Comparison of ENCODE assay signal across 10 mouse cellular contexts in the genomic region with DNA sequence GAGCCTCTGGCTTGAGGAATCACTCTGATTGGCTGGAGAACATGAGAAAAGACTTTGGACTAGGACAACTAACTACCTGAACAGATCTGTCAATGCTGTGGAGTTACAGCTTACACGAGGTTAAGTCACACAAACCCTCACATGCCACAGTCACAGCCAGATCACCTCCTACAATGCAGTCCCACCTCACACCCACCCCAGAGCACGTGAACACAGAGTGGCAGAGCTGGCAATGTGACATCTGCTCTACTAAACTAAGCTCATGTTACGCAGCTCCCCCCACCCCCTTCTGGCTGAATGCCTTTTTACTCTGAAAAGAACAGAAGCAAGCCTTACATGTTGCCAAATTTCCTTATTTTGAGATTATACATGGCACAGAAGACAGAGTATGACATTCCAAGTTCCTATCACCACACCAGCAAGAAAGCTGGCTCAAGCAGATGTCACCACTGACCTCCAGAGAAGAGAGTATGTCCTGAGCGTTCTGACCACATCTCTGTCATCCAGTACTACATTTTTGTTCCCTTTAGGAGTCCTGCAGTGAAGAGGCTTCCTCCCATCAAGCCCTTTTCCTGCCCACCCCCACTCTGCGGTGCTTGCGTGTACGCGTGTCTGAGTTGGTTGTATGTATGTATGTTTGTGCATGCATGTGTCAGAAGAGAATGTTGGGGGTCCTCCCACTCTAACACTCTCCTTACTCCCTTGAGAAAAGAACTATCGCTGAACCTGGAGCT. TPM values are rescaled to one million over a fixed set of nuclear protein-coding genes. Genes with fewer than 3 reads are reported as not detected.
DNase-seq lines count a peak whose midpoint lies in the region; ATAC-seq lines count a peak whose summit lies in the region.
"Had no signal": no experiment of that assay in that cellular context is flagged by ENCODE, and none has a peak within 500 bp of the region (broad histone marks: within the 10 kb centered on the region; RNA-seq: fewer than 3 reads in every experiment).

No protein-coding gene starts in this region.

- ATAC-seq in forebrain, embryonic 11.5 days (replicated peaks; ENCODE audit: low FRiP score) = no peak
- peak; percentile 67; the same call in 1 of the 2 replicates for ATAC-seq in heart, embryonic 12.5 days (ENCODE audit: insufficient number of reproducible peaks, low FRiP score)
- ATAC-seq in liver, embryonic 12.5 days = 0 out of 2 replicates have a peak, but pooled peaks have one; percentile 6
- ATAC-seq in monocyte, adult 5-6 weeks (replicated peaks; ENCODE audit: insufficient number of reproducible peaks, low FRiP score, low TSS enrichment, poor library complexity, severe bottlenecking) = no peak

- H3K27ac ChIP-seq in forebrain, embryonic 10.5 days = 0 out of 2 replicates have a peak overlapping the region, but pooled peaks have one; percentile 58
- H3K27ac ChIP-seq in forebrain, embryonic 11.5 days (ENCODE audit: low read depth, low read length) = no peak overlapping the region
- no peak overlapping the region; the same call in 1 of the 2 replicates for H3K27ac ChIP-seq in embryonic facial prominence, embryonic 10.5 days (replicated peaks)
- peak overlapping the region; percentile 57 for H3K27ac ChIP-seq in heart, embryonic 12.5 days (ENCODE audit: poor library complexity, severe bottlenecking)
- peak overlapping the region; percentile 45; the same call in 1 of the 2 replicates for H3K27ac ChIP-seq in liver, embryonic 12.5 days
- H3K27ac ChIP-seq: embryonic facial prominence, embryonic 15.5 days had no signal

- H3K4me1 ChIP-seq in forebrain, embryonic 10.5 days = peaks cover 28% of the 10 kb centered on the region
- H3K4me1 ChIP-seq in forebrain, embryonic 11.5 days (replicated peaks; ENCODE audit: control insufficient read depth, insufficient read depth, low read length) = peaks cover 1% of the 10 kb centered on the region; the same call in 1 of the 2 replicates
- peaks cover 13% of the 10 kb centered on the region for H3K4me1 ChIP-seq in embryonic facial prominence, embryonic 10.5 days
- H3K4me1 ChIP-seq in heart, embryonic 12.5 days (replicated peaks) = peaks cover 41% of the 10 kb centered on the region
- H3K4me1 ChIP-seq in liver, embryonic 12.5 days = peaks cover 63% of the 10 kb centered on the region

- H3K9ac ChIP-seq in forebrain, embryonic 11.5 days (ENCODE audit: low read length) = no peak overlapping the region
- no peak overlapping the region for H3K9ac ChIP-seq in heart, embryonic 12.5 days
- no peak overlapping the region for H3K9ac ChIP-seq in liver, embryonic 12.5 days
- H3K9ac ChIP-seq: embryonic facial prominence, embryonic 15.5 days had no signal

- H3K9me3 ChIP-seq in forebrain, embryonic 10.5 days = no peaks in the 10 kb centered on the region
- no peaks in the 10 kb centered on the region for H3K9me3 ChIP-seq in forebrain, embryonic 11.5 days (ENCODE audit: control insufficient read depth, low read length)
- H3K9me3 ChIP-seq in embryonic facial prominence, embryonic 10.5 days = no peaks in the 10 kb centered on the region
- no peaks in the 10 kb centered on the region for H3K9me3 ChIP-seq in heart, embryonic 12.5 days (replicated peaks)
- no peaks in the 10 kb centered on the region for H3K9me3 ChIP-seq in liver, embryonic 12.5 days (replicated peaks)
- H3K9me3 ChIP-seq: embryonic facial prominence, embryonic 15.5 days had no signal

- H3K36me3 ChIP-seq in forebrain, embryonic 10.5 days (replicated peaks) = peaks cover 7% of the 10 kb centered on the region
- H3K36me3 ChIP-seq in forebrain, embryonic 11.5 days (ENCODE audit: control insufficient read depth, insufficient read depth, low read length) = no peaks in the 10 kb centered on the region
- H3K36me3 ChIP-seq in embryonic facial prominence, embryonic 10.5 days (replicated peaks) = no peaks in the 10 kb centered on the region
- H3K36me3 ChIP-seq in heart, embryonic 12.5 days = no peaks in the 10 kb centered on the region
- H3K36me3 ChIP-seq in liver, embryonic 12.5 days = no peaks in the 10 kb centered on the region
- H3K36me3 ChIP-seq: embryonic facial prominence, embryonic 15.5 days had no signal

- WGBS in forebrain, embryonic 10.5 days = 82% methylated on average over 9 of the region's 9 CpGs
- 79% methylated on average over 9 of the region's 9 CpGs for WGBS in forebrain, embryonic 11.5 days
- WGBS in embryonic facial prominence, embryonic 10.5 days = 76% methylated on average over 9 of the region's 9 CpGs
- 58% methylated on average over 9 of the region's 9 CpGs for WGBS in heart, embryonic 12.5 days
- 44% methylated on average over 9 of the region's 9 CpGs for WGBS in liver, embryonic 12.5 days (ENCODE audit: insufficient replicate concordance)

- DNase-seq in forebrain, embryonic 10.5 days (ENCODE audit: extremely low spot score, low spot score) = no peak
- no peak for DNase-seq in forebrain, embryonic 11.5 days (ENCODE audit: low spot score)
- DNase-seq in embryonic facial prominence, embryonic 10.5 days (ENCODE audit: low spot score) = peak; percentile 15
- DNase-seq in kidney, postnatal 36 days = peak; percentile 60 to 74
- DNase-seq in skeletal muscle tissue, adult 2 months (ENCODE audit: low read depth, low spot score) = peak; percentile 19

- H3K4me2 ChIP-seq in forebrain, embryonic 11.5 days (ENCODE audit: low read depth, low read length, severe bottlenecking) = no peak overlapping the region
- H3K4me2 ChIP-seq in heart, embryonic 12.5 days = peak overlapping the region; percentile 4; the same call in 1 of the 2 replicates
- peak overlapping the region; percentile 21; the same call in 1 of the 2 replicates for H3K4me2 ChIP-seq in liver, embryonic 12.5 days
- H3K4me2 ChIP-seq: embryonic facial prominence, embryonic 15.5 days had no signal

- H3K4me3 ChIP-seq in forebrain, embryonic 10.5 days = no peak overlapping the region
- H3K4me3 ChIP-seq in forebrain, embryonic 11.5 days (ENCODE audit: low read depth, low read length) = no peak overlapping the region
- no peak overlapping the region for H3K4me3 ChIP-seq in embryonic facial prominence, embryonic 10.5 days
- no peak overlapping the region for H3K4me3 ChIP-seq in heart, embryonic 12.5 days
- H3K4me3 ChIP-seq in liver, embryonic 12.5 days = no peak overlapping the region
- H3K4me3 ChIP-seq: embryonic facial prominence, embryonic 15.5 days had no signal

- no peaks in the 10 kb centered on the region for H3K27me3 ChIP-seq in forebrain, embryonic 10.5 days (ENCODE audit: poor library complexity, severe bottlenecking)
- H3K27me3 ChIP-seq in forebrain, embryonic 11.5 days (ENCODE audit: control insufficient read depth, insufficient read depth, low read length) = no peaks in the 10 kb centered on the region
- H3K27me3 ChIP-seq in embryonic facial prominence, embryonic 10.5 days (replicated peaks; ENCODE audit: low read depth, poor library complexity, severe bottlenecking) = no peaks in the 10 kb centered on the region
- H3K27me3 ChIP-seq in heart, embryonic 12.5 days (replicated peaks) = no peaks in the 10 kb centered on the region
- H3K27me3 ChIP-seq in liver, embryonic 12.5 days (replicated peaks) = no peaks in the 10 kb centered on the region
- H3K27me3 ChIP-seq: CH12.LX; embryonic facial prominence, embryonic 15.5 days had no signal

RNA-seq across cellular contexts. Expression of a gene that starts 9.4 kb away (rescaled TPM):
- polyA plus RNA-seq in forebrain, embryonic 10.5 days (2016; fragmentation: Nextera tagmentation; extraction: Ambion mirVana) = 9.9 and 12.3 TPM in 2 replicates
- polyA plus RNA-seq in forebrain, embryonic 11.5 days (2014; fragmentation: Nextera tagmentation; extraction: Ambion mirVana) = 11.8 and 12.3 TPM in 2 replicates
- 8.9 and 11.3 TPM in 2 replicates for polyA plus RNA-seq in embryonic facial prominence, embryonic 10.5 days (2016; fragmentation: Nextera tagmentation; extraction: Ambion mirVana)
- polyA plus RNA-seq in heart, embryonic 12.5 days (2016; fragmentation: Nextera tagmentation; extraction: Ambion mirVana) = 11.3 and 13.2 TPM in 2 replicates
- polyA plus RNA-seq in liver, embryonic 12.5 days (2016; fragmentation: Nextera tagmentation; extraction: Ambion mirVana) = 6.5 and 7.8 TPM in 2 replicates
- 13.2 to 48.9 TPM (median 23.6 TPM) in 3 replicates for total RNA-seq in monocyte, adult 5-6 weeks (2017)

Comparison
In these comparisons a context has a peak if more than half of its experiments do, and no peak if none do; other contexts are left out.
1. H3K27ac ChIP-seq: peak in forebrain, embryonic 10.5 days (single experiment), heart, embryonic 12.5 days (single experiment) and liver, embryonic 12.5 days (single experiment); none in forebrain, embryonic 11.5 days (single experiment) and embryonic facial prominence, embryonic 10.5 days (single experiment).
2. DNase-seq: peak in embryonic facial prominence, embryonic 10.5 days (single experiment), kidney, postnatal 36 days (2 of 2) and skeletal muscle tissue, adult 2 months (single experiment); none in forebrain, embryonic 10.5 days (single experiment) and forebrain, embryonic 11.5 days (single experiment).
3. ATAC-seq: peak in heart, embryonic 12.5 days (single experiment) and liver, embryonic 12.5 days (single experiment); none in forebrain, embryonic 11.5 days (single experiment) and monocyte, adult 5-6 weeks (single experiment).